Mouse (Mus musculus) adrenal gland, postnatal 10 days (tissue): Measurements from ENCODE around the gene Prps1l1. TPM values are rescaled to one million over a fixed set of nuclear protein-coding genes. Genes with fewer than 3 reads are reported as not detected.
A peak's percentile ranks its signal among the peaks of the same experiment; 100 is the strongest.

Experiments used
- DNase-seq: peaks from one replicate; pipeline ENCODE4 v3.0.0; 2021; ENCODE audit warnings: mixed read lengths
- long read RNA-seq, 2 experiments: library from polyadenylated mRNA; stranded (forward); transcript quantifications; one replicate each; pipeline ENCODE4 v2.0.0; 2021
- total RNA-seq, 2 experiments: library from RNA; stranded (reverse); gene quantifications; 2 replicates each; pipeline ENCODE4 v1.2.3; 2021

Gene Prps1l1
- total RNA-seq: not detected
- long read RNA-seq, experiment 1: 0 reads
- long read RNA-seq, experiment 2: 0 reads

DNA sequence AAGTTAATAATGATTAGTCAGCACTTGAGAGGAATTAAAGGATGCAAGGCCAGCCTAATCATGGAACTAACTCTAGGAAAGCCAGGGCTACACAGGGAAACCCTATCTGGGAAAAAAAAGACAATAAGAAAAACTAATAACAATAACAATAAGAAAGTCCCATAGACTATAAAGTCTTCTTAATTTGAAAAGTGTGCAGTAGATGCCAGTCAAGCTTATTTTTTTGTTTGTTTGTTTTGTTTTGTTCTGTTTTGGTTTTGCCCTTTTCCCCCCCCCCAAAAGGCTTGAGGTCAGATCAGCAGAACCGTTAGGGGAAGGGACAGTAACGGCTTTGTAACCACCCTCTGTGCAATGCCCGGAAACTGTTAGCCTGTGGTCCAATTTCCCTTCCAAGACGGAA lies at the start of gene Prps1l1:
TSS of gene Prps1l1 (plus strand) at position 301 of the 400 bp plus-strand sequence.
- no peak for DNase-seq

DNA sequence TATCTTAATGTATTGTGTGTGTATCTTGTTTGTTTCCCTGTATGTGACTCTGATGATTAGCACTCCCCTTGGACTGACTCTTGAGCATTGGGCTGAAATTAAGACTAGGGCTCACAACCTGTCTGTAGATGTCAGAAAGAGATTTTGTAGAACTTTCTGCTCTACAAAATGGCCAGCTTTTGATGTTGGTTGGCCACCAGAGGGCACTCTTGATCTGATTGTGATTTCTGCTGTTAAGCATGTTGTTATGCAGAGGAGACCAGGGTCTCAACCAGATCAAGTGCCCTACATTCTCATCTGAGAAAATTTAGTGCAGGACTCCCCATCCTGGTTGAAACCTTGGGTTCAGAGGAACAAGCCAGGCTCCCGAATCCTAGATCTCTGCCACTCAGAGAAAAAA lies 46.6 kb upstream of the Prps1l1 start:
- DNase-seq: peak; percentile 21

DNA sequence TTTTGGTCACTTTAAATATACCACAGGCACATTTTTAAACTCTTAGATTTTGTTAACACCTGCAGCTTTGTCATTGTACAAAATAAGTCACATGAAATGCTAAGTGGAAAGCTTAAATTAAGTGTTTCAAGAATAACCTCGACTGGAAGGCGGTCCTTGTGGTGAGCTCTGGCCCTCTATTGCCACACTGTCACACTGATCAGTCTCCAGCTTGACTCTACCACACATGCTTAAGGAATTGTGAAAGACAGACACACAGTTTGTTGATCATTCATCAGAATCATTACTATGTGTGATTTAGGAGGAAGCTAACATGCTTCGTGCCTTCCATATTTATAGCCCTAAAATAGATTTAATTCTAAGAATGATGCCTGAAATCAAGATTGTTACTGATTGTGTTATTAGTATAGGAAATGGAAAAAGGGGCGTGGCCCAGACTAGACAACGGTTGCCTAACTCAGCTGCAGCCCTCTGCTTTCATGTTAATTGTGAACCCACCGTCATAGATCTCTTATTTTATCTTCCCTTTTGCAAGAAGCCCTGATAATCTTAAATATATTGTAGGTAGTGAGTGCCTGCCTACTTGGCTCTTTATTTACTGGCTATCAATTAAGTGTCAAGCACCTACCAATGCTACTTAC lies 35.4 kb upstream of the Prps1l1 start:
- no peak for DNase-seq

DNA sequence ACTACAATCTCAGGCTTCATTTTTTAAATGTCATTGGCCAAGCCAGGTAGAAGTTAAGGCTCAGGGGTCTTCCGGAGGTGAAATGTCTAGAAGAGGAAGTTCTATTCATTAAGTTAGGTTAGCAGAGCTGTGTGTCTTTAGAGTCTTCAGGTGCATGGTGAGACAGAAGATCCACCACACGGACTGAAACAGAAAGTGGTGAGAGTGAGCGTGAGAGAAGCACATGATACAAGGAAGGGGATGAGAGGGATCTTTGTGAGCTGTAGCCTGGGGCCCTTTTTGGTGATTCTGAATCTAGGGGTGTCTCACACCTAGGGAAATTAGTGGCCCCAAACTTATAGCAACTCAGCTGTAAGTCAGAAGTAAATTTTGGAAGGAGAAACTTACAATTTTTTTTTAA lies 8.6 kb upstream of the Prps1l1 start:
- DNase-seq: no peak

DNA sequence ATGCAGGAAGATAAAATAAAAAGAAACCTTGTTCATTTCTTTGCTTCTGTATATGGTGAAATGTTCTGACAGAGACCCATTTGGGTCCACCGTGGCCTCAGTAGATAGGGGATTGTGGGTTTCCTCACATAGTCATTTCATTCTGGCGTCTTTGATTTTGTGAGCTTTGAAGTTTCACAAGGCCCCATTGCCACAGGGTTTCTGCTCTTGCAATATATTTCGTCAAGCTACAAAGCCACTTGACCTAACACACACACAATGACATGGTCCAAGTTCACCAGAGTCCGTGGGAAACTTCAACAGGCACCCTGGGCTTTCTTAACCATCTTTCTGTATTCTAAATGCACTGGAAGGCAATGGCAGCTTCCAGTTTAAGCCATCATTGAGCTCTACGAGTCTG lies 1.3 kb downstream of the Prps1l1 start:
- DNase-seq: no peak

DNA sequence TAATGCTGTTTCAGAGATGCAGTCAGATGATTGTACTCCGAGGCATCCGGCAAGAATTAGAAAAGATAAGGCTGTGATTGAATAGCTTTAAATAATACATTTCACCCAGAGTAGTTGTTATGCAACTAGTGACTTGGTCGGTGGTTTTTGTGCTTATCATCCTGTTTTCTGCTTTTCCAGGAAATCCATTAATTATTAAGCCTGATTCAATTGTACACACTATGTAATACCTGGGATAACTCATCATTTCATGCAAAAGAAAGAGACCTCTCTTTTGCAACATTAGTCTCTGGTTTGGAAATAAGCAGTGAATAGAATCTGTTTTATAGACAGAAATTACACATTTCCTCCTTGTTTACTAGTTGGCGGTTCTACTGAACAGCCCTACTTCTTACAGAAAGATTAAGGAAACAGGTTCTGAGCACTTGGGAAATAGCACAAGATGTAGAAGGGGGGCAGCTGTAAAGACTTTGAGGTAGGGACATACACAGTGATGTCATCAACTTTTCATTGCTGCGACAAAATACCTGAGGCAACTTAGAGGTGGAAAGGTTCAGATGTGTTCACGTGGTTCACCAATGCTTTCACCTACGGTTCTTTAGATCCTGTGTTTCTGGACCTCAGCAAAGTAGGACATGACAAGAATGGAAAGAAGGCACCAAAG lies 5.1 kb downstream of the Prps1l1 start:
- DNase-seq: no peak

DNA sequence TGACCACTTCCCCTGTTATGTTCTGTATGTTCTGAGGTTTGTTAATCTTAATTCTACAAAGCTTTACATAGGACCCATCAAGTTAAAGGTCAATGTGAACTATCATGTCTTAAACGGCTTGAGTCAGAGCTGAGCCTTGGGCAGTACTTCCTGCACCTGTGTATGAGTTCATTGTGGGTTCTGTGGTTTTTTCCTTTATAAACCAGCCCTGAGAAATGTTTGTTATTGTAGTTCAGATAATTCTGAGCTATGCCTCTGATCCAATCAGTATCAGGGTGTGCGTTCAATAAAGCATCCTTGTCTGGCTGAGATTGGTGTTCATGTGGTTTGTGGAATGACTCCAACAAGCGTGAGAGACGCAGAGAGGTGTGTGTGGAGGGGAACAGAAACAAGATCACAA lies 5.8 kb downstream of the Prps1l1 start:
- no peak for DNase-seq

DNA sequence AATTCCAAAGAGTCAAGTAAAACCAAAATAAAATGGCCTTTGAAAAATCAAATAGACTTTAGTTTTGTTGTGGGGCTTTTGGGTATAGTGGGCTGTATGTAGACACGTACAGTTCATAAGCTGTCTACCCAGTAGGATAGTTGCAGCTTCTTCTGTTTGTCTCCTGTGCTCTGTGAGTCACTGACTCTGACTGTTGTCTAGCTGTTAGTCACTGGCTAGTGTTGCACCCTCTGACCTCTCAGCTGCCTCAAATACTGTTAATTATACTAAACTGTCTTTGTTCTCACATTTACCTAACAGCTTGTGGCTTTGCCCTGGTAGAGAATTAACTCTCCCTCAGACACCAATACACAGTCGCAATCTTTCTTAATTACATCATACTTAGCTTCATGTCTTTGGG lies 7.3 kb downstream of the Prps1l1 start:
- DNase-seq: no peak

DNA sequence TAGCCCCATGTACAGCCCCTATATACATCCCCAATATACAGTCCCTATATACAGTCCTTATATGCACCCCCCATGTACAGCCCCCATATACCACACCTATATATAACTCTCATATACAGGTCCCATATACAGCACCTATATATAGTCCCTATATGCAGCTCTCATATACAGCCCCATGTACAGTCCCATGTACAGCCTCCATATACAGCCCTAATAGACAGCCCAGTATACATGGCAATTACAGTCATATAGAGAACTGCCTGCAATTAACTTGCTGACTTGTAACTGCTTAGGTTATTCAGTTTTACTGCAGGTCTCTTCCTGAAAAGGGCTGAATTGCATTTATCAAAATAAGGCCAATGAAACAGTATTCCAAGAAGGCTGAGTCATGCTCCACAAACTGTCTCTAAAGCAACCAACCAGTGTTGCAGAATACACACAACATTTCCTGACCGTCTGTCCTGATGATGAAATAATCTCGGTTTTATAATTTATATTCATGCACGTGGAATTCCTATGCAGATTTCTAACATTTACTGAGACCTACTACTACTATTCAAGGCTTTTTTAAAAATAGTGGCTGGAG lies 13.1 kb downstream of the Prps1l1 start:
- no peak for DNase-seq

DNA sequence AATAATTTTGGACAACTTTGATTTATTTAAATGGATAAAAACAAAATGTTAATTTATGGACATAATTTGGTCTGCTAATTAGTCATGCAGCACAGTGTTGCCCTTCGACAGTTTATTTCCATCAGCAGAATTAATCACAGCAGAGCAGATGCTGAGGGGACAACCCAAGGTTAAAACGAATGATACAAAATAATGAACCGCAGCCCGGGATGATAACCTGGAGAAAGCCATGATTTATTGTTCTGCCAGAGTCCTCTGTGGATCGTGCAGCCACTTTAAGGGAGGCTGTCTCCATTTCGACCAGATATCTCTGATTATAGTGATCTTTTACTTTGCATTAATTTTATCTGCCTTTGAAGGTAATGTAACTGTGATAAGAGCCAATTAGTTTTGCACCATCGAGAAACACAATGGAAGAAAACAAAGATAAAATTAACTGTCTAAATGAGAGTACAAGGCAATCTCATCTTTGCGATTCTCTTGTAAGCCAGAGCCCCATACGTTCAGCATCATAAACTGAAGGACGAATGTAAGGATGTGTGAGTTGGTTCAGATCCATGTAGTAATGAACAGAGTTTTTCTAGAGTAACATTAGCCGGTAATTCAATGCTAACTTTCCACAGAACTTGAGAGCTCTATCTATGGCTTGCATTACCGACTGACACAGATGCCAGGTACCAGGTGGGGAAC lies 14.4 kb downstream of the Prps1l1 start:
- no peak for DNase-seq

DNA sequence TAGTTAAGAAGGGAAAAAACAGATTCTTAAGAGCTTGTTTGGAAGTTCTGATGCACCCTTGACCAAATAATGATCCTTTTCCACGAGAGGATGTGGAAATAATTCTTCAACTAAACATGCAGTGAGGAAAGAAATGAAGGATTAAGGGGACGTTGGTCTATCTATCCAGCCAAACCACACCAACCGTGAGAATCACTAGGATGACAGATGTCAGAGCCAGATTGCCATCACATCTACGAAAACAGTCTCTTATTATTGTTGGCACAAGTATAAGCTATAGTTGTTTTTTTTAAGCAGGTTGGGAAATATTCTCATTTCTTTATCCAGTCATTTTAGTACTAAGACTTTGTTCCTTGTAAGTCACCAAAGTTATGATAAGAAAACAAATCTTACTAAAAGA lies 15.8 kb downstream of the Prps1l1 start:
- no peak for DNase-seq

DNA sequence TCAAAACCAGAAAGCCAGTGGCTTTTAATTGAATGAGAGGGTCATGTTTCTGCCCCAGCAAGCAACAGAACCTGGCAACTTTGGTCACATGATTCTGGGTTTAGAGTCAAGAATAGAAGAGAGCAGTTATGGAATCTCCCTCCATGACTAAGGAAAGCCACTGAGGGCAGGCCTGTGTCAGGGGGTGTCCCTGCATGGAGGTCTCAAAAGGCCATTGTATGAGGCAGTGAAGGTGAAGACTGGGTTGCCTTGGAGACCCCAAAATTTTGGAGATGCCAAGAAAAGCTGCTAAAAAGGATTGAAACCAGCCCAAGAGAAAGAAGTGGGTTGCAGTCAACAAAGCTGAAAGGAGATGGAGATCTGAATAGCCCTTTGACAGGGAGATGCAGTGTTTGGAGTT lies 21.2 kb downstream of the Prps1l1 start:
- no peak for DNase-seq

DNA sequence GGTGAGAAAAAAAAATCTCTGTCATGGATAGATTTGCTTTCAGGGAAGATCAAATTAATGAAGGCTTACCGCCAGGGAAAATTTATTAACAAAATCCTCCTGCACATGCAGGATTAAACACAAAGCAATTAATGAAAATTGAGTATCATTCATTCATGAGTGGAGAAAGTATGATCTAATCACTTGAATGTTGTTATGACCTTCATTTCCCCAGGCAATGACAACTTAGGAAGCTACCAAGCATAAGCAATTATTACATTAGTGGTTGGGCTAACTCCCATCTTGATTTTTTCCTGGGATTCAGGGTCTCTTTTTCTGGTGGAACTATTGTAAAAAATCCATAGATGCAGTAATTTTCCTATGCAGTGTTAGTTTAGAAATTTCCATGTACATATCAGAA lies 23.3 kb downstream of the Prps1l1 start:
- no peak for DNase-seq

DNA sequence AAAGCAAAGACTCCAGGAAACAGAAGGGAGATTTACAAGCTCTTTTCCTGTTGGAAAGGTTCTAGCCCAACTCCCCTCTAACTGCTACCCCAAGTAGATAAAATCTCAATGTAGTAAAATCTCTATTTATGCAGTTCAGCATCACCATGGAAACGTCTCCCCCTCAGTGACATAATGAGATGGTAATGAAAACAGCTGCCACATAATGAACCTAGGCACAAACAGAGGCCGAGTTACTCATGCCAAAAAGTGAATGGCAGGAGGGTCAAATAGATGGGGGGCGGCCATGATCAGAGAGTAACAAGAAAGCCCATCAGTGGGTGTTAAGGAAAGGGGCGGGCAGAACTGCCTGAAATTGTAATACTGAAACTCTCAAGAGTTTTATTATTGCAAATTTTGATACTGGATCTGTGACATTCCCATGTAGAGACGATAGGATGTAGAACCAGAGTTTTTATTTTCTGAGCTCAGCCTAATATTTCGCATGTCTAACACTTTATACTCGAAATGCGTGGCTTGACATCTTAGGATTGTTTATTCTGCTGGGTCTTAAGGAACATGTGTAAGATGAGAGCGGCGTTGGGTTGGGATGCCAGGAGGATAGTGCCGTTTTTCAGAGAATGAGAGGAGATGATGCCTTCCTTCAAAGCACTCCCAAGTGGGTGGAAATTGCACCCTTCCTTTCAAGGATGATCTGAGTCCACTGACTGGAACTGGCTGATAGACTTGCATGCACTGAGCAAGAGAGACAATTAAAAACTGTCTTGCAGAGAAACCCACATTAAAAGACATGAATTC lies 24.0 kb downstream of the Prps1l1 start:
- no peak for DNase-seq

DNA sequence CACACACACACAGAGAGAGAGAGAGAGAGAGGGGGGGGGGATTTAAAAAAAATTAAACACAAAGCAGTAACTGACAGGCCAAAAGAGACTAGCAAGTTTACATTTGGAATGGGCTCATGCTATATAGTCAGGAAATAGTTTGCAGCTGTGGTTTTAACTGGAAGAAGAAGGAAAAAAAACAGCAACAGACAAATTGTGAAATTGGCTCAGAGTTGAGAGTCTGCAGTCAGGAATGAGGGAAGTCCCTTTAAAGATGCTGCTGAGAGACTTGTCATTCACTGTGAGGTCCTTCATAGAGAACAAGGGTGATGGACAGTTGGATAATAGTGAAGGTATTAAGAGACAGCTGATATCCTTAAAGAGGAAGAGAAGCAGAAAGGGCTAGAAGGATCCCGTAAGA lies 26.9 kb downstream of the Prps1l1 start:
- no peak for DNase-seq

DNA sequence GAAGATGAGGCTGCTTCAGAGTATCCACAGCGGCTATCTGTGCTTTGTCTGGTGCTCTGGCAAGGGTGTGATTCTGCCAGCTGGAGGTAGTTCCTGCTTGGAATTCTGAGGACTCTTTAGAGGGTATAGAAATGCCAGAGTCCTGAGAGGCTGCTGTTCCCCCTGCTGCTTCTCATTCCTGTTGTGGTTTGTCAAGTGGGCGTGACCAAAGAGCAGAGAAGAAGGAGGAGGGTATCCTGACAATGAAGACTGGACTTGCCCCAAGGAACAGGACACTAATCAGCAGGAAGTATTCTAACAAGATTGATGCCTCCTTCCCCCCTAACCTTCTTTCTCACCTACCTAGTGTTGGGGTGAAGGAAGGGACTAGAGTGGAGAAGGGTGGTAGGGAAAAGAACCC lies 29.4 kb downstream of the Prps1l1 start:
- DNase-seq: no peak

DNA sequence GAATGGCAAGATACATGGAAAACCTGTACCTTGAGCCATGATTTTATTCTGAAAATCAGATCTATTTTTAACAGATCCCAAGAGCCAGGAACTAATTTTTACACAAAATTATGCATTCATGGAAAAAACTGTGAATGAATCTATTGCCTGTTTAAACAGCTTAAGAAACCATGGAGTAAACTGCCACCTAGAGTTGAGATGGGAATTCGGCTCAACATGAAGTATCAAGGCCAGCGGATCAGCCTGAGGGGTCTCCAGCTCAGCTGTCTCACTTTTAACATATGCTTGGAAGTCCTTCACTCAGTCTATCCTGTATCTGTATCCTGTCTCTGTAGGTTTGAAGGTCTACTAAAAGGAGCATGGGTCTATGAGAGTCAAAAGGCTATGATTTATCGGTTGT lies 31.5 kb downstream of the Prps1l1 start:
- no peak for DNase-seq

DNA sequence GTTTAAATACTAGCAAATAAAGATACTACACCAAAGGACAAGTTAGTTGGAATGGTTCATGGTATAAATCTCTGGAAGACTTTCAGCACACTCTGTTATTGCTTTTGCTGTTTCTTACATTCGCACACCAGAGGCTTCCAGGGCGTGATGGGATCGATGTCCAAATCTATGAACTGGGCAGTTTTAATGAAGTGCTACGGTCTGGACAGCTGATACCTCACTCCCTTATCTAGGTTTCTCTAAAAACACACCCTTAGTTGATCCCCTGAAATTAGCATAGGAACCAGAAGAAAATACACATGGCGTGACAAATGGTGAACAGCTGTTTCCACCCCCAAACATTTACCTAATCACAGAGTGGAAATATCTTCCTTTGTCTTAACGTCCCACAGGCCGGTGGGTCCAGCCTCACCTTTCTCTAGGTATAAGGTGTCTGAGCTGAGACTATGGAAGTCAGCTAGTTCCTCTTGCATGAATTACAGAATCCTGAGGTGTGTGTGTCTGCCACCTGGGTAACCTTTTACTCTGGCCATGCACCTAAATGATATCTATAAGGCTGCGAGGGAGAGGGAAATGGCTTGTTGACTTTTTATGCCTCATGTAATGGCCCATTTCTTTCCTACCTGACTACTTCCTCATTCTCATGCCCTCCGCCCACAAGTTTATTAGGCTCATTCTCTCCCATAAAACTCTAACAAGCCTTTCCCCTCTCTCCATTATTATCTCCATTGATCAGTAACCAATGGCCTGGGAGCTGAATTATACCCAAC lies 32.1 kb downstream of the Prps1l1 start:
- no peak for DNase-seq

DNA sequence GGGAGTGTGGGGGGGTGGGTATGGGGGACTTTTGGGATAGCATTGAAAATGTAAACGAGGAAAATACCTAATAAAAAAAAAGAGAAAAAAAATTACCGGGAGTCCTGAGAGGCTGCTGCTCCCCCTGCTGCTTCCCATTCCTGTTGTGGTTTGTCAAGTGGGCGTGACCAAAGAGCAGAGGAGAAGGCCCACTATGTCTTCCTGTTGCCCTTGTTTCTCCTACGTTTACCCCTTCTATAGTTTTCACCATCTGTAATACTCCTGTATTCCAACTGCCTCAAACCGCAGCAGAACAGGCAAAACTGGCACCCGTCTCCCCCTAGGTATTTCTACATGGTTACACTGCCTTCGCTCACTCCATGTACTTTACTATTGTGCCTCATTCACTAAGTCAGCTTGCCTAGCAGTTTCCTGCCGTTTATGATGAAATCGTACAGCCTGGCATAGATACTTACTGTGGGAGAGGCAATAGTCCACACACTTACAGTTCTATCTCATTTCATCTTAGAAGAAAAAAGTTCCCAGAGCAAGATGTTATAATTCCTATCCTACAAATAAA lies 34.2 kb downstream of the Prps1l1 start:
- no peak for DNase-seq

DNA sequence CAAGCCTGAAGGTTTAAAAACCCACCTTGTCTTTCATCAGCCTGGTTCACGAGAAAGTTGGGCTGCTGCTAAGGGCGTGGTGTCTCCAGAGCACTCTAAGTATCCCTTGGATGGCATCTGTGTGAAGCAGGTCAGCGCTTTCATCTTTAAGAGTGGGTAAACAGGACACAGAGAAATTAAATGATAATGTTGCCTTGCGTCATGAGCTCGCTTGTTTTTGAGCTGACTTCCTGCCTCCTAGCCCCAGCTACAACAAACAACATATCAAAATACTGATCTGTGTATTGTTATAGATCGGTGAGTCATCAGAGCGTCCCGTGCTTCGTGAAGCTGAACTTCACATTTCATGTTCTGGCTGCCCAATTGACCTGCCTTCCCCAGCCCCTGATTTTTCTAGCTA lies 36.7 kb downstream of the Prps1l1 start:
- DNase-seq: no peak

DNA sequence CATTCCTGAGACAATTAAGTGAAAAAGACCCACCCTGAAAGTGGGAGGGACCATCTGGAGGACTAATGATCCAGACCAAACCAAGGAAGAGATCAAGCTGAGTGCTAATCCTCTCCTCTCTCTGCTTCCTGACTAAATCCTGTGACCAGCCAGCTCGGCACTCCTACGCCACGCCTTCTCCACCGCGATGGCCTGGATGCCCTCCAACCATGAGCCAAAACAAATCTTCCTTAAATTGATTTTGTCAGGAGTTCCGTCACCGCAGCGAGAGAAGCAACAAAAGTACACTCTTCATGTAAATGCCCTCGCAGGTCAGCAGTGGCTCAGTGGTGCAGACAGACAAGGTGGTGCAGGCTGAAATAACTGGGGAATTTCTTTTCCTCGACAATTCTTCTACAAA lies 37.5 kb downstream of the Prps1l1 start:
- DNase-seq: no peak
